Mouse (Mus musculus) induced T-regulatory cell, adult 2 months (primary cell): ENCODE data around the gene Fbxo6.
"Not testable (repeated sequence)": the region's sequence is repeated elsewhere in the genome, so short reads cannot be mapped to it uniquely, and the experiment has no call there.

Experiments used
- DNase-seq: peaks from one replicate; pipeline ENCODE4 v3.0.0-alpha.2; 2012; ENCODE audit warnings: low read depth

Fbxo6 gene

DNA sequence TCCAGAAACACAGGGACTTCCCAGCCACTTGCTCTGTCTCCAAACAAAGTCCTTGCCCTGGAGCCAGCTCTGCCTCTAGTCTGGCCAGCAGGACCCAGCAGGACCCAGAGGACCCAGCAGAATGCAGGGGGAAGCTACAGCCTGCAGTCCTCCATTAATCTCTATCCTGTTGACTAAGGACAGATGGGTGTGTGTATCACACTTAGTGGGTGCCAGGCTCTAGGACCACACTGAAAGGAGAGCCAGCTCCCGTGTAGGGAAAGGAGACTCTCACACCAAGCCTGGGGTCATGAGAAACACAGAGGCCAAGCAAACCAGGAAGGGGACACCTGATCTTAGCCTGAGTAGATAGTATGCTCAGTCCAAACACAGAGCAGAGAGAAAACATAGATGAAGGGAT lies 23.7 kb downstream of the Fbxo6 start:
- no peak for DNase-seq

DNA sequence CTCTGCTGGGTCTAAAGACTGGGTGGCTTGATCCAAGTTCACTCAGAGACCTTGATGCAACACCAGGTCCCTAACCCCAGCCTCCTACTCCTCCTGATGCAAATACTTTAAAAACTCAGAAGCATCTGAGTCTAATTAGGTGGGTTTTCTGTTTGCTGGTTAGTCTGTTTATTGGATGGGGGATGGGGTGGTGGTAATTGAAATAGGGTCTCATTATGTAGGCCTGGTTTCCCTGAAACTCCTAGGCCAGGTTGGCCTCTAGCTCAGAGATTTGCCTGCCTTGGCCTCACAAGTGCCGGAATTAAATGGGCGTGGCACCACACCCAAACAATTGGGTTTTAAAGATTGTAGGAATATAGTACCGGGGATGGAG lies 29.3 kb downstream of the Fbxo6 start:
- DNase-seq, result no peak

DNA sequence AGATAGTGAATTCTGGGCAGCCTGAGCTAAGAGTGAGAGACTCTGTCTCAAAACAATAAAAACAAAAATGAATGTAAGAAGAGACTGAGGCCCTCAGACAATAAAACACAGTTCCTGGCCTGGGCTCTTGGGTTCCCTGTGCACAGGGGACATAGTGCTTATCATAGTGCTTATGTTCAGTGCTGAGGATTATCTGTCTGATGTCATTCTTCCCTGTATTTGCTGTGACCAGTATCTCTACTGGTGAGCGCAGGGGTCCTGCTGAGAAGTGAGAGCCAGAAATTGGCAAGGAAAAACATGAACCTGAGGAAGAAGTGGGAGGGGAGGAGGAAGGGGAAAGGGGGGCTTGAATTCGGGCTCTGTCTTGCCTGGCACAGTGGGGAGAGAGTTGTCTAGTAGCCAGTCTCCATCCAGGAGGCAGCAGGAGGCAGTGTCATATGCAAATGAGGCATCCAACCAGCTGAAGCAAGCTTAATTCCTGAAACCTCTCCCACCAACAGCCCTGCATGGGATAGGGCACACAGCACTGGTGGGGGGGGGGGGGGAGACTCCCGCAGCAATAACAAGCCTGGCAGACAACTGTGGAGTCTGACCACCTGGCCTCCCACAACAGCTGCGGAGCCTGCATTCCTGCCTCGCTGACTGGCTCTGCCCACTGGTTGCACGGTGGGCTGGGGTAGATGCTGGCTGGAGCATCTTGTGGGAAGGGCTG lies 29.8 kb downstream of the Fbxo6 start:
- no peak for DNase-seq

DNA sequence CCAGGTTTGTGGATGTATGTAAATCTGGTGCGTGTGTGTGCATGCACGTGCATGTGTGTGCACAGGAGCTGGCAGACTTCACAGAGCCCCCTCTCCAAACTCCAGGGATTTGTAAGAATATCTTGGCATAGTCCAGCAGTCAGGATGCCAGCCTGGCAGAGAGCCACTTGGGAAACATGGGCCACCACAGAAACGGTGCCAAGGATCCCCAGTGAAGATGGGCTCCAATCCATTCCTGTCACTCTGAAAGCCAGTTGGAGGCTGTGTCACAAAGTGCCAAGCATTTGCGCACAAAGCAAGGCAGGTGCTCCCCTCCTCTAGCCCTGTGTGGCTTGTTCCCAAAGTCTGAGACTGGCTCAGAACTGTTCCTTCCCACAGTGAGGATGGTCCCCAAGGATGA lies 30.6 kb downstream of the Fbxo6 start:
- no peak for DNase-seq

DNA sequence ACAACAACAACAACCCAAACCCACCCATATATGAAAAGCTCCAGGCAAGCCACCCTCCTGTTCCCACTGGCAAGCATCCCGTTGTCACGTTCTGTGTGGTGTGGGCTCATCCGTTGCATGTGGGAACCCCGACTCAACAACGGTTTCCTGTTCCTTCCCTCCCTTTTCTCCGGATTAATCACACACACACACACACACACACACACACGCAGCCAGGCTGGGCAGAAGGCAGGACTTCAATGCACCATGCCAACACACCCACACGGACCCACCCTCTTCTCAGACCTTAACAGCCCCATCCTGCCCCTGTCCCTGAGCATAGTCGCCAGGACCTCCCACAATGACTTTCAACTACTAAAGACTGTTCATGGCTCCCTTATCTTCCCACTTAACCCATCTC lies 31.4 kb downstream of the Fbxo6 start:
- no peak for DNase-seq

DNA sequence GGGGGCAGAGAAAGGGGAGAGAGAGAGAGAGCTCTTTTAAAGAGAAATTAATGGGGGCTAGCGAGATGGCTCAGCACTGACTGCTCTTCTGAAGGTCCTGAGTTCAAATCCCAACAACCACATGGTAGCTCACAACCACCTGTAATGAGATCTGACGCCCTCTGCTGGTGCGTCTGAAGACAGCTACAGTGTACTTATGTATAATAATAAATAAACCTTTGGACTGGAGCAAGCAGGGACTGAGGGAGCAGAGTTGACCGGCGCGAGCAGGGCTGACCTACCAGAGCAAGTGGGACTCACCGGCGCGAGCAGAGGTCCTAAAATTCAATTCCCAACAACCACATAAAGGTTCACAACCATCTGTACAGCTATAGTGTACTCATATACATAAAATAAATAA lies 32.4 kb downstream of the Fbxo6 start:
- DNase-seq, result not testable (repeated sequence)

DNA sequence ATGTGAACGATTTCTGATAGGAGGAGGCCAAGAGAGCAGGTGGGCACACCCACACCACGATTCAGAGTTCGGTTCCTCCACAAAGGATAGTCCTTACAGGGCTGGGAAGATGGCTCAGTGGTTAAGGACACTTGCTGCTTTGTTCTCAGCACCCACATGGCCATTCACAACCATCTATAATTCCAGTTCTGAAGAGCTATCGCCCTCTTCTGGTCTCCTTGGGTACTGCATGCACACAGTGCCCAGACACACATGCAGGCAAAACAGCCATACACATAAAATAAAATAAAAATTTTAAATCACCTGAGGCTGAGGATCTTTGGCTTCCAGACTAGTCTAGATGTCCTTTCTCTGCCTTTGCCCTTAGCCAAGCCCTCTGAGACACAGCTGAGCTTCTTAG lies 34.5 kb downstream of the Fbxo6 start:
- peak; percentile 55 for DNase-seq

DNA sequence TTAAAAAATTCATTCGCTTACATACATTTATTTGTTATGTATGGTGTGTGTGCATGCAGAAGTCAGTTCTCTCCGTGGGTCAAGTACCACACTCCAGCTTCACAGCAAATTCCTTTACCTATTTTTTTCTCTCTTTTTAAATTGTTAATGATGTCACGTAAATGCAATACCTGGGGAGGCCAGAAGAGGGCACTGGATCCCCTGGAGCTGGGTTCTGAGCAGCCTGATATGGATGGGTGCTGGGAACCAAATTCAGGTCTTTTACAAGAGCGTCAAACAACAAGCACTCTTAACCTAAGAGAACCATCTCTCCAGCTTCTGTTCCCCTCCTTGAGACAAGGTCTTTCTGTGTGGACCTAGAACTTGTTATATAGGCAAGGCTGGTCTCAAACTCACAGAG lies 35.3 kb downstream of the Fbxo6 start:
- peak; percentile 54 for DNase-seq

DNA sequence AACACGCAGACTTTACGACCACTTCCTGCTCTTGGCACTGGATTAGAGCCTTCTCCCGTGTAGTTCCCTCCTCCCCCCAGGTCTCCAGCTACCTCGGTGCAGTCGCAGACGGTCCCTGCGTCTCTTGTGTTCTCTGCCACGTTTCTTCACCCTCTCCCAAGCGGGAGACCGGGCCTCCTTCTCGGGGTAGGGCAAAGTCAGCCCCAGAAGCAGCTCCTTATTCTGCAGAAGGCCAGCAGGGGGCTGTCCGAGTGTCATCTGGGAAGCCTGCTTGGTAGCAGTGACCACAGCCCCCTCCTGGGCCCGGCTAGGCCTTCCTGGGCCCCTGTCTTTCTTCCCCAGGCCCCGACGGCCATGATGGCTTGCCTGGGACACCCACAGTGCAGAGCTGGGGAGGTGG lies 36.5 kb downstream of the Fbxo6 start:
- peak; percentile 55 for DNase-seq

DNA sequence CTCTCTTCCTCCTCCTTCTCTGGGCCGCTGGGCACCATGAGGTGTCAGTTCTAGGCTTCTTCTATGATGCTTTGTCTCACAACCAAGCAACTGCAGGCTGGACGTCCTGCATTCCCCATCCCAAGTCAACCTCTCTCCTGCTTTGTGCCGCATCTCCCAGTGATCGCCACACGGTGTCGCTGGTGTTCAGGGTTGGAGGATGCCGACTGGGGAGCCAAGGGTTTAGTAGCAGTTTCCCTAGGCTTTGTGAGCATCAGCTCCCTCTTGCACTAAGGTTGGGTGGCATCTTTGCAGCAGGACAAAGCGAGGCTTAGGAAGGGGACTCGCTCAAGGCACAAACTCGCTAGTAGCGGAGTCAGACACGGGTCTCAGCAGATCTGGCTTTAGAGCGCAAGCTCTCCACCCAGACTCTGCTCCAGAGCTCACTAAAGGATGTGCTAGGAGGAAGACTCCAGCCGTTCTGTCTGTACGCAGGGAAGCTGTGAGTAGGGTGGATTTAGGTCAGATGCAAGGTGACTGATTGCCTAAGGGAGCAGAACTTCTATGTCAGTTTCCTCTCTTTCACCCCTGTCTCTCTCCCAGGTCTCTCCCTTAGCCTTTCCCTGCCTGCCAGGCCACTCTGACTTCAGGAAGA lies 37.1 kb downstream of the Fbxo6 start:
- DNase-seq, result peak; percentile 87

DNA sequence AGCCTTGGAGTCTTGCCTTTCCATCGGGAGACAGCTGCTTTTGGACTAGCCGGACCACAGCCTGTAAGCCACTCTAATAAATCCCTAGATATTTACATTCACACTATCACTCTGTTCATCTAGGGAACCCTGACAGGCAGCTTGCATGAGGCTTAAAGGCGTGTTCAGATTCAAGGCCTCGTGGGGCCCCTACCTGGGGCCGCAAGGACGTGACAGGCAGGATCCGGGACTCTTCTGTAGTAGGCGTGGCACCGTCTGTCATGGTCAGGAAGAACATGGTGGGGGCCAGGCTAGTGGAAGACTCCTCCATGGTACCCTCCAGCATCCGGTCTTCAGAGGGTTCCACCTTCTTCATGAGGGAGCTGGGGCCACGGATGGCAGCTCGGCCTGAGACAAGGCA lies 39.4 kb downstream of the Fbxo6 start:
- DNase-seq, result no peak

DNA sequence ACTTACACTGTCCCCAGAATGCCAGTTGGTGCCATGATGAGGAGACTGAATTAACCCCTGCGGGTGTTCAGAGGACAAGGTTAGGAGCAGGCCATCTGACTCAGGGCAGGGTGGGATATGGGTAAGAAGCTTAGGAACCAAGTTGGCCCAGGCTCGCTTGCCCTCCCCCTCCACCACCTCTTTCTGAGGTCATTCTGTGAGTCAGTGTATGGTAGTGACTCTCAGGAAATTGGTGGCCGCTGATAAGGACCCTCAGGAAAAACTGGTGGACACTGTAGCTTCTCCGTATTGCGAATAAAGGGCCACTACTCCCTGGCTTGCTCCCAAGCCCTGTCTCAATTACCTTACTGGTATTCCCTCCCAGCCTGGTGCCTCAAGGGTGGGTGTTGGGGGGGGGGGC lies 42.7 kb downstream of the Fbxo6 start:
- DNase-seq, result no peak

DNA sequence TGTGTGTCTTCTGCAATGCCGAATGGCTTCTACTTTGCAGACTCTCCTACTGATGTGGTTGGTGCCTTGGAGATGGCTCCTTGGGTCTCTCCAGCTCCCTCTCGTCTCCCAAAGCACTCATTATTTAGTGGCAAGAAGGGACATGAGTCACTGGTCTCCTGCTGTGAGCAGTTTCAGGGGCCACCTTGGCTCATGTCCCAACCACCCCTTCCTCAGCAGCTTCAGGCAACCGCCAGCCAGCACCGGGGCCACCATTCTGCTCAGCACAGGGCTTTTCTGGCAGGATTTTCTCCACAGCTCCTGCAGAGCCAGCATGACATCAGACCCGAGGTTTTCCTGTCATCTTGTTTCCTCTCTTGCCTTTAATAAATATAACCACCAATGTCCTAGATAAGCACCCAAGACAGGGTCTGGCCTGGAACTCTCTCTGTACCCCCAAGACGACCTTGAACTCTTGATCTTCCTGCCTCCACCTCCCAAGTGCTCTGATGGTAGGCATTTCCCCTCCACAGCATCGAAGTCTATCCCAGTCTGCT lies 43.3 kb downstream of the Fbxo6 start:
- DNase-seq, result no peak

DNA sequence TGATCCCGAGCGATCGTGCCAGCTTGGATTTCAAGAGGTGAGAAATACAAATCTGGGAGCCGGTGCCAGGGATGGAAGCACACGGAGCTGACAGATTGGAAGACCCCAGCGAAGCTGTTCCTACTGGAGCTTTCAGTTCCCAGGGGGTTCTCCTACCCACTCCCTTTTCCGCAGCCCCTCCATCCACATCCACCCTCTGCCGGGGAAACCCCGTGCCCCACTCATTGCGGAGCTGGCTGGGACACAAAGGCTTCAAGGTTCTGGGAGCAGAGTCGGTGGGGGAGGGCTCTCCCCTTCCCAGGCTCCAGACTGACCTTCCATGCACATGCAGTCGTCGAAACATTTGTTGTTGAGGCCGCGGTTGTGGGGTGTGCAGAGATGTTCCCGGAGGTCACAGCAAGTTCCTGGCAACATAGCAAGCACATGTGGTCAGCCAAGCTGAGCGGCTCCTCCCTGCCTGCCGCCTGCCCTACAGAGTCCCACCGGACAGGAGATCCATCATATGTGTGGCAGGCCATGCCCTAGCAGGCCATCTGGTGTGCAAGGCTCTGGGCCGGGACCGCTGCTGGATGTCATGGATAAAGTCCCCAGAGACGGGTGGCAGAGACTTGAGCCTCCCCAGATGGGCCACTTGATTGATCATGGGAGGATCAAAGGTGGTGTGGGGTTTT lies 44.2 kb downstream of the Fbxo6 start:
- DNase-seq, result no peak

DNA sequence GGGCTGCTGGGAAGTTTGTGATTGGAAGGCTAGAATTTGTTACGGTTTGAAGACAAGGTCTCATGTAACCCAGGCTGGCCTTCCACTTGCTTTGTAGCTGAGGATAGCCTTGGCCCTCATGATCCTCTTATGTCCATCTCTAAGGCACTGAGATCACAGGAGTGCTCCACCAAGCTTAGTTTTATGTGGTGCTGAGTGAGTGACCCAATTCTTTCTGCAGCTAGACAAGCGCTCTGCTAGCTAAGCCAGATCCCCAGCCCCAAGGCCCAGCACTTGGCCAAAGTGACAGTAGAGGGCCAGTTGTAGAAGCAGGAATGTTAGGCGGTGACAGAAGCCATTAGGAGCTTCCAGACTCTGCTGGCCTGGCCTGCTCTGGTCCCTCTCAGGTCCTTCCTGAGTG lies 47.8 kb downstream of the Fbxo6 start:
- DNase-seq, result no peak

DNA sequence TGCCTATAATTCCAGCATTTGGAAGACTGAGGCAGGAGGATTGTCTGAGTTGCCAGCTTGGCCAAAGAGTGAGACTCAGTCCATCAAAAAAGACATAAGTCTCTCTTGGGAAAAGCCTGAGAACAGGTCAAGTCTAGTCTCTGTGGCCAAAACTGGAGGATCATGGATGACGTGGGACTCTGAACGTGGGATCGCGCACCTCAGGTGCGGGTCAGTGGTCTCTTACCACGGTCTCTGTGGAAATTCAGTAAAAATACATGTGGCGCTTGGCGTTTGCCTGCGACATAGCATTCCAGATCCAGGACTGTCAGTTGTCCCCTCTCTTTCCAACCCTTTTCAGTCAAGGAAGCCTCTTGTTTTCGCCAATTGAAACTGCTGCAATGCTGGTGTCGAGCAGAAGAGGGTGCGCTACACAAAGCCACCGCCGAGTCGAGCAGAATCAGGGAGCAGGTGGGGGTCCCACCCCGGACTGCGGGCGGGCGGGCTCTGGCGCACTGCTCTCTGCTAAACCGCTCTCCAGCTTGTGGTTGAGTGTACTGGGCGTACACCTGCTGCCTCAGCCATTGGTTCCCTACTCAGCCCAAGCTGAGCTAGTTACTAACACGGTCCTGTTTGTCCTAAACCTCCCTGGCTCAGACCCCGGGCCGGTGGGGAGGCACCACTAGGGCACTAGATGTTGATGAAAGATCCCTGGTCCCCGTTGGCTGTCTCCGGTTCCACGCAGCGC lies 50.0 kb downstream of the Fbxo6 start:
- peak; percentile 21 for DNase-seq

DNA sequence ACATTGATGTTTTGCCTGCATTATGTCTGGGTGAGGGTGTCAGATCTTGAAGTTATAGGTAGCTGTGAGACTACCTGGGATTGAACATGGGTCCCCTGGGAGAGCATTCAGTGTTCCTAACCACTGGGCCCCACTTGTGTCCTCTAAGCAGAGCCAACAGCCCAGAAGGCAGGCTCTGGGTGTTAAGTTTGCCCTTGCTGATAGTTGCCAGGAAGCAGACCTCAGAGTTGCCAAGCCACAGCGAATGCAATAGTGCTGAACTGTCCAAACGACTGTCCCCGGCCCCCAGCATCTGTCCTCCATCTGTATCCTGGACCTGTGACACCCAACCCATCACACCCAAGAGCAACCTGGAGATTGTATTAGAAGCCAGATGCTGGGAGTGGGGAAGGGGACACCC lies 53.3 kb downstream of the Fbxo6 start:
- DNase-seq, result no peak

DNA sequence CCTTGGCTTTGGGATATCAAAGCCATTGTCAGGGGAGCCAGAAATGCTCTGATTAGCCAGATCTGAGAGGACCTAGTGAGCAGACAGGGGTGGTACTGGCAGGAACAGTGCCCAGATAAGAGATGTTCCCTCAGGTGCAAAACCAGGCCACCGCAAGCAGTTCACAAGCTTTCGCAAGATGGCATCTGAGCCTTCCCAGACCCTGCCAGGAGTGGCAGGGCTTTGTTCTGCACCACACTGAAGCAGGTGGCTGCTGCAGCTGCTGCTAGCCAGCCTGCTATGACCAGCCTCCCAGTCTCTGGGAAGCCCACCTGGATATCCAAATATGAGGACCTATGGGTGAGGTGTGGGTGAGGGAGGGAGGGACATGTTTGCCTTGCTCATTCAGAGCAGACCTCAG lies 54.0 kb downstream of the Fbxo6 start:
- no peak for DNase-seq
